Mouse (Mus musculus) heart, postnatal 10 days (tissue): ENCODE data around the gene Dgki. TPM values are rescaled to one million over a fixed set of nuclear protein-coding genes. Genes with fewer than 3 reads are reported as not detected.

Experiments used
- DNase-seq, 2 experiments: peaks; one replicate each; pipeline ENCODE4 v3.0.0; 2021
- intact Hi-C: fragments of 180-260 bp; cut with DNase I; formaldehyde crosslinking; loops from one replicate; pipeline ENCODE4 v1.15.1; 2025
- total RNA-seq, 2 experiments: library from RNA; stranded (reverse); gene quantifications; 2 replicates each; pipeline ENCODE4 v1.2.3; 2021

Dgki gene
- total RNA-seq = under 1 TPM; 0.45 to 0.65 TPM

GRCm38 (mm10) chr6:37299562-37300390, at the start of gene Dgki:
Dgki (minus strand) TSS chr6:37300184.
- peak; percentile 24 to 25 for DNase-seq
- intact Hi-C loops = no loop called here

- DNase-seq = no peak
- intact Hi-C loops = no loop called here
These were observed 47.6 kb upstream of the Dgki start for GRCm38 (mm10) chr6:37347606-37348005.

GRCm38 (mm10) chr6:37338055-37338454, 38.1 kb upstream of the Dgki start:
- intact Hi-C loops = loop anchor here (5.0 kb wide), 1 partner anchor 86 kb away; no protein-coding TSS in a partner anchor

GRCm38 (mm10) chr6:37336831-37337260, 36.9 kb upstream of the Dgki start:
- no peak for DNase-seq
- intact Hi-C loops = loop anchor here (5.0 kb wide), 1 partner anchor 85 kb away; no protein-coding TSS in a partner anchor

More at GRCm38 (mm10) chr6:37338055-37338454, 38.1 kb upstream of the Dgki start:
- no peak for DNase-seq

- intact Hi-C loops = loop anchor here (5.0 kb wide), 1 partner anchor 84 kb away; no protein-coding TSS in a partner anchor
These were observed 36.4 kb upstream of the Dgki start for GRCm38 (mm10) chr6:37336381-37336780.

GRCm38 (mm10) chr6:37332846-37333245, 32.9 kb upstream of the Dgki start:
- no peak for DNase-seq
- intact Hi-C loops = no loop called here

More at GRCm38 (mm10) chr6:37336381-37336780, 36.4 kb upstream of the Dgki start:
- DNase-seq = no peak

- DNase-seq = peak; percentile 57 to 65
- intact Hi-C loops = no loop called here
These were observed 30.2 kb upstream of the Dgki start for GRCm38 (mm10) chr6:37329901-37330864.

- no peak for DNase-seq
- intact Hi-C loops = no loop called here
These were observed 29.4 kb upstream of the Dgki start for GRCm38 (mm10) chr6:37329376-37329775.

- intact Hi-C loops = no loop called here
These were observed 28.7 kb upstream of the Dgki start for GRCm38 (mm10) chr6:37328671-37329070.

GRCm38 (mm10) chr6:37327519-37327918, 27.5 kb upstream of the Dgki start:
- DNase-seq = no peak
- intact Hi-C loops = no loop called here

More at GRCm38 (mm10) chr6:37328671-37329070, 28.7 kb upstream of the Dgki start:
- no peak for DNase-seq

GRCm38 (mm10) chr6:37326603-37326955, 26.6 kb upstream of the Dgki start:
- DNase-seq = peak; percentile 43 to 53
- intact Hi-C loops = no loop called here

GRCm38 (mm10) chr6:37325906-37326602, 26.1 kb upstream of the Dgki start:
- intact Hi-C loops = no loop called here
- DNase-seq = no peak

- DNase-seq = no peak
- intact Hi-C loops = no loop called here
These were observed 25.1 kb upstream of the Dgki start for GRCm38 (mm10) chr6:37325076-37325475.

- intact Hi-C loops = no loop called here
- no peak for DNase-seq
These were observed 22.7 kb upstream of the Dgki start for GRCm38 (mm10) chr6:37322641-37323040.

GRCm38 (mm10) chr6:37322088-37322487, 22.1 kb upstream of the Dgki start:
- DNase-seq = no peak
- intact Hi-C loops = no loop called here

GRCm38 (mm10) chr6:37317904-37318303, 17.9 kb upstream of the Dgki start:
- no peak for DNase-seq
- intact Hi-C loops = no loop called here

GRCm38 (mm10) chr6:37315440-37315839, 15.5 kb upstream of the Dgki start:
- intact Hi-C loops = no loop called here
- DNase-seq = no peak

- intact Hi-C loops = no loop called here
- DNase-seq = no peak
These were observed 10.6 kb upstream of the Dgki start for GRCm38 (mm10) chr6:37310601-37311000.

- intact Hi-C loops = no loop called here
- DNase-seq = no peak
These were observed 6.6 kb upstream of the Dgki start for GRCm38 (mm10) chr6:37306616-37307015.

- intact Hi-C loops = no loop called here
- no peak for DNase-seq
These were observed 508 bp upstream of the Dgki start for GRCm38 (mm10) chr6:37300492-37300891.
